Mouse (Mus musculus) hindbrain, embryonic 15.5 days (tissue): Measurements from ENCODE around the gene Ddx39. TPM values are rescaled to one million over a fixed set of nuclear protein-coding genes. Genes with fewer than 3 reads are reported as not detected.
A peak's percentile ranks its signal among the peaks of the same experiment; 100 is the strongest.

Experiments used
- ATAC-seq: fragments of 200-750 bp; cut with Nextera tagmentation; 2 replicates; pipeline ENCODE4 v1.8.0; 2017; ENCODE audit warnings: low read depth, moderate number of reproducible peaks, moderate TSS enrichment; ENCODE audit not compliant: low FRiP score
- H3K27ac ChIP-seq: fragments of 300-500 bp; sonication (generic); replicated peaks from 2 replicates; pipeline ENCODE4 v1.5.1; 2015; ENCODE audit warnings: mild to moderate bottlenecking, inconsistent platforms
- H3K27me3 ChIP-seq: fragments of 300-500 bp; sonication (generic); 2 replicates; pipeline ENCODE4 v1.6.1; 2015; ENCODE audit warnings: control low read depth, inconsistent platforms
- H3K36me3 ChIP-seq: fragments of 300-500 bp; sonication (generic); 2 replicates; pipeline ENCODE4 v1.6.1; 2015; ENCODE audit warnings: control low read depth, inconsistent platforms
- H3K4me1 ChIP-seq: fragments of 300-500 bp; sonication (generic); replicated peaks from 2 replicates; pipeline ENCODE4 v1.6.1; 2015; ENCODE audit warnings: control low read depth, inconsistent platforms
- H3K4me2 ChIP-seq: fragments of 300-500 bp; sonication (generic); 2 replicates; pipeline ENCODE4 v1.6.1; 2015; ENCODE audit warnings: moderate library complexity, mild to moderate bottlenecking, inconsistent platforms
- H3K4me3 ChIP-seq: fragments of 300-500 bp; sonication (generic); 2 replicates; pipeline ENCODE4 v1.5.1; 2015; ENCODE audit warnings: mild to moderate bottlenecking, inconsistent platforms
- H3K9ac ChIP-seq: fragments of 300-500 bp; sonication (generic); 2 replicates; pipeline ENCODE4 v1.6.1; 2015; ENCODE audit warnings: inconsistent platforms
- H3K9me3 ChIP-seq: fragments of 300-500 bp; sonication (generic); 2 replicates; pipeline ENCODE4 v1.6.1; 2016; ENCODE audit warnings: control low read depth, inconsistent platforms
- WGBS: fragments of 180-500 bp; shearing (Covaris S2); methylation state at CpG from one replicate; pipeline ENCODE4 v1.1.7; 2015; 5-methylcytosine and 5-hydroxymethylcytosine counted together
- polyA plus RNA-seq: library from polyadenylated mRNA; unstranded; fragments of >200 nt; fragmentation: Nextera tagmentation; extraction: Ambion mirVana; gene quantifications from 2 replicates; pipeline ENCODE4 v1.2.1, GENCODE M21; 2015

Ddx39 gene
- polyA plus RNA-seq, 1 experiment from 2014 or later, result 97.5 TPM

- Histone ChIP-seq H3K27me3 (no peaks in the 10 kb centered on the region), H3K27ac (no peak overlapping the region), H3K9ac (no peak overlapping the region), H3K4me1 (peaks cover 11% of the 10 kb centered on the region), H3K4me3 (no peak overlapping the region), H3K4me2 (no peak overlapping the region), H3K36me3 (no peaks in the 10 kb centered on the region), H3K9me3 (no peaks in the 10 kb centered on the region)
- no peak for ATAC-seq
- 83% methylated on average over 4 of the region's 4 CpGs for WGBS
Measured at GRCm38 (mm10) chr8:83703426-83703825, 11.6 kb upstream of the Ddx39 start.

- no peaks in the 10 kb centered on the region for H3K4me1 ChIP-seq
- no peak overlapping the region for H3K27ac ChIP-seq
- H3K4me3 ChIP-seq, result no peak overlapping the region
- H3K9me3 ChIP-seq, result no peaks in the 10 kb centered on the region
- WGBS, result 66% methylated on average over 5 of the region's 5 CpGs
- H3K27me3 ChIP-seq, result no peaks in the 10 kb centered on the region
- H3K4me2 ChIP-seq, result no peak overlapping the region
- H3K9ac ChIP-seq, result no peak overlapping the region
- no peaks in the 10 kb centered on the region for H3K36me3 ChIP-seq
- no peak for ATAC-seq
Measured at GRCm38 (mm10) chr8:83706411-83706810, 8.6 kb upstream of the Ddx39 start.

GRCm38 (mm10) chr8:83707554-83707953 is 7.4 kb upstream of the Ddx39 start:
- H3K4me2 ChIP-seq, result no peak overlapping the region

GRCm38 (mm10) chr8:83714676-83715030 is 324 bp upstream of the Ddx39 start:
- Histone ChIP-seq H3K9ac (no peak overlapping the region), H3K27ac (peak overlapping the region; percentile 71), H3K36me3 (peaks cover 4% of the 10 kb centered on the region; the same call in 1 of the 2 replicates), H3K4me3 (peak overlapping the region; percentile 80), H3K4me1 (peaks cover 18% of the 10 kb centered on the region), H3K27me3 (no peaks in the 10 kb centered on the region), H3K9me3 (no peaks in the 10 kb centered on the region), H3K4me2 (peak overlapping the region; percentile 54)
- no peak for ATAC-seq
- 16% methylated on average over 8 of the region's 8 CpGs for WGBS

More at GRCm38 (mm10) chr8:83707554-83707953, 7.4 kb upstream of the Ddx39 start:
- H3K9ac ChIP-seq, result no peak overlapping the region
- no peaks in the 10 kb centered on the region for H3K9me3 ChIP-seq
- H3K4me1 ChIP-seq, result no peaks in the 10 kb centered on the region
- 74% methylated on average over 8 of the region's 8 CpGs for WGBS
- no peaks in the 10 kb centered on the region for H3K36me3 ChIP-seq
- no peak overlapping the region for H3K27ac ChIP-seq
- ATAC-seq, result no peak
- no peaks in the 10 kb centered on the region for H3K27me3 ChIP-seq
- H3K4me3 ChIP-seq, result no peak overlapping the region

- WGBS, result under 1% methylated on average over 17 of the region's 17 CpGs
- Histone ChIP-seq H3K9me3 (no peaks in the 10 kb centered on the region), H3K4me2 (peak overlapping the region; percentile 89), H3K36me3 (peaks cover 15% of the 10 kb centered on the region), H3K4me3 (peak overlapping the region; percentile 80), H3K27ac (peak overlapping the region; percentile 94), H3K9ac (peak overlapping the region; percentile 75), H3K4me1 (peaks cover 18% of the 10 kb centered on the region), H3K27me3 (no peaks in the 10 kb centered on the region)
- no peak for ATAC-seq
Measured at GRCm38 (mm10) chr8:83715771-83716170, 794 bp downstream of the Ddx39 start.

- peaks cover 18% of the 10 kb centered on the region for H3K4me1 ChIP-seq
- no peaks in the 10 kb centered on the region for H3K27me3 ChIP-seq
- no peak overlapping the region for H3K9ac ChIP-seq
- H3K4me2 ChIP-seq, result peak overlapping the region; percentile 89
- H3K9me3 ChIP-seq, result no peaks in the 10 kb centered on the region
- no peak for ATAC-seq
- peak overlapping the region; percentile 80; the same call in 1 of the 2 replicates for H3K4me3 ChIP-seq
- 77% methylated on average over 2 of the region's 2 CpGs for WGBS
- no peak overlapping the region for H3K27ac ChIP-seq
- H3K36me3 ChIP-seq, result peaks cover 23% of the 10 kb centered on the region
Measured at GRCm38 (mm10) chr8:83716563-83716962, 1.6 kb downstream of the Ddx39 start.

DNA sequence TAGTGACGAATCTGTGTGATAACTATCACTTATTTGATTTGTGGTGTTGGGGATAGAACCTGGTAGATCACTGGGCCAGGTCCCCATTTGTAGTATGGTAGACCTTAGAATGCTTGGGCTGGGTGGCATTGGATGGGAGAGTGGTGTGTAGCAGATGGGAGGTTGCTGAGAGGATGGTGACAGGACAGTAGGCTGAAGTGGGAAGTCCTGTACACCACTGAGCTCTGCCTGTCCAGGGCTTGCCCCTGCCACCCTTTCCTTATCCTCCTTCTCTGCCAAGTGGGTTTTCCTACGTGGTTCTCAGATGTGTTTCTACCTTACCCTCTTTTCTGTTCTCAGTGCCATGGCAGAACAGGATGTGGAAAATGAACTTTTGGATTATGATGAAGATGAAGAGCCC is 4.1 kb downstream of the Ddx39 start:
- no peak overlapping the region for H3K4me3 ChIP-seq
- no peaks in the 10 kb centered on the region for H3K9me3 ChIP-seq
- no peak overlapping the region for H3K9ac ChIP-seq
- H3K36me3 ChIP-seq, result peaks cover 47% of the 10 kb centered on the region
- H3K27me3 ChIP-seq, result no peaks in the 10 kb centered on the region
- H3K4me2 ChIP-seq, result no peak overlapping the region
- H3K4me1 ChIP-seq, result peaks cover 18% of the 10 kb centered on the region
- 92% methylated on average over 2 of the region's 2 CpGs for whole genome bisulfite sequencing
- no peak for ATAC-seq
- H3K27ac ChIP-seq, result no peak overlapping the region

GRCm38 (mm10) chr8:83719693-83720092 is 4.7 kb downstream of the Ddx39 start:
- H3K4me2 ChIP-seq, result no peak overlapping the region
- peaks cover 50% of the 10 kb centered on the region for H3K36me3 ChIP-seq
- peaks cover 18% of the 10 kb centered on the region for H3K4me1 ChIP-seq
- H3K27me3 ChIP-seq, result no peaks in the 10 kb centered on the region
- no peak overlapping the region for H3K4me3 ChIP-seq
- no peaks in the 10 kb centered on the region for H3K9me3 ChIP-seq
- WGBS, result 91% methylated on average over 2 of the region's 2 CpGs
- H3K27ac ChIP-seq, result no peak overlapping the region
- no peak overlapping the region for H3K9ac ChIP-seq
- no peak for ATAC-seq

DNA sequence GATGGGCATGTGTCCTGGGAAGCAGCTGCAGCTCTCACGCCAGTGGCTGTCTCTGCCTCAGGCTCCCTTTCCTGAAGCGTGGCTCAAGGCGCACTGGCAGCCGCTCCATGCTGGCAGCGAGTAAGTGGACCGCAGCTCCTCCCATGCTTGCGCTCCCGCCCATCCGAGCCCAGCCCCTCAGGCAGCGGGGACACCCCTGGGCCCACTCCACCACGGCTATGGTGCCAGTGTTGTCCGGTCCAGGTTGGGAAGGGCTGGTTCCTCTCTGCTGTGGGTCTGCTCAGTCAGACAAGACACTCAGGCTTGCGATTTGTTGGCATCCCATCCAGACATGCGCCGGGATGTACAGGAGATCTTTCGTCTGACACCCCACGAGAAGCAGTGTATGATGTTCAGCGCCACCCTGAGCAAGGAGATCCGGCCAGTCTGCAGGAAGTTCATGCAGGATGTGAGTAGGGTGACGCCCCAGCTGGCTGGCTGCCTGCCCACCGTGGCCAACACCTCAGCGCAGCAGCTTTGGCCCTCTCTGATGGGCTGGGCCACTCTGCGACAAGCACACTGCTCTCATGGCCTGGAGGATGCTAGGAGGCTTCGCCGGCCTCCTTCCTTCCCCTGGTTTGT is 6.5 kb downstream of the Ddx39 start:
- ATAC-seq, result no peak
- 93% methylated on average over 25 of the region's 25 CpGs for WGBS
- H3K36me3 ChIP-seq, result peaks cover 64% of the 10 kb centered on the region
- no peak overlapping the region for H3K4me3 ChIP-seq
- H3K4me2 ChIP-seq, result no peak overlapping the region
- peaks cover 10% of the 10 kb centered on the region for H3K4me1 ChIP-seq
- no peaks in the 10 kb centered on the region for H3K9me3 ChIP-seq
- H3K27me3 ChIP-seq, result no peaks in the 10 kb centered on the region
- no peak overlapping the region for H3K9ac ChIP-seq
- H3K27ac ChIP-seq, result no peak overlapping the region

DNA sequence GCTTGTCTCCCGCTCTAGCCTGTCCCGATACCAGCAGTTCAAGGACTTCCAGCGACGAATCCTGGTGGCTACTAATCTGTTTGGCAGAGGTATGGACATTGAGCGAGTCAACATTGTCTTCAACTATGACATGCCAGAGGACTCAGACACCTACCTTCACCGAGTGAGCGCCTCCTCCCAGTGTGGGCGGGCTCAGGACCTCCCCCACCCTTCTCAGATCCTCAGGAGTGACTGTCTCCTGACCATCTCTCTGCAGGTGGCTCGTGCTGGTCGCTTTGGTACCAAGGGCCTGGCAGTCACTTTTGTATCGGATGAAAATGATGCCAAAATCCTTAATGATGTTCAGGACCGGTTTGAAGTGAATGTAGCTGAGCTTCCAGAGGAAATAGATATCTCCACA is 7.7 kb downstream of the Ddx39 start:
- no peak overlapping the region for H3K9ac ChIP-seq
- H3K27ac ChIP-seq, result no peak overlapping the region
- no peak overlapping the region for H3K4me2 ChIP-seq
- H3K36me3 ChIP-seq, result peaks cover 64% of the 10 kb centered on the region
- H3K9me3 ChIP-seq, result no peaks in the 10 kb centered on the region
- no peaks in the 10 kb centered on the region; the same call in 1 of the 2 replicates for H3K4me1 ChIP-seq
- H3K27me3 ChIP-seq, result no peaks in the 10 kb centered on the region
- no peak for ATAC-seq
- H3K4me3 ChIP-seq, result no peak overlapping the region
- WGBS, result 90% methylated on average over 12 of the region's 12 CpGs

DNA sequence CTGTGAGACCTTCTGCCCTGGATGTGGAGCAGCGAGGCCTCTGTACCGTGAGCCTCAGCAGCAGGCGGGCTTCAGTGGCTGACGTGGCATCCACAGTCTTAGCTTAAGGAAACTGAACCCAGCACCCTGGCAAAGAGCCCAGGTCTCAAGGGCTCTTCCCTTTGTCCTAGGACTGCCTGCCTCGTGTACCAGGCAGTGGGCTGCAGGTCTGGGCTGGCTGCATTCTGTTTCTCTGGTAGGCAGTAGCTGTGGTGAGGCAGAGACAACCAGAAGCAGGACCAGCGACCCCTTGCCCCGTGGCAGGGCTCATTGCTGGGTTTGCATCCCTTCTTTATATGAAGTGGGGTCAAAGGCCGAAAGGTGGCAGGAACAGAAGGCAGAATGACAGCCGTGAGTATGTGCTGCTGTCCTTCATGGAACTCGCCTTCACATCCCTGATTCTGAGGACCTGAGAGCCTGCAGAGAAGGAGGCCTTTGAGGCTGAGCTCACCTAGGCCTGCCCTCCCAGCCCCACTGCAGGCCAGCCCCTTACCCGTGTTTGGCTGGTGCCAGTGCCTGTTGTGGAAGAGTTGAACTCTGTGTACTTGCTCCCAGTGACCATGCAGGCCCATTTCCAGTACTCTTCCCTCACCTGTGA is 8.6 kb downstream of the Ddx39 start:
- peaks cover 64% of the 10 kb centered on the region for H3K36me3 ChIP-seq
- H3K4me2 ChIP-seq, result no peak overlapping the region
- WGBS, result 84% methylated on average over 11 of the region's 11 CpGs

DNA sequence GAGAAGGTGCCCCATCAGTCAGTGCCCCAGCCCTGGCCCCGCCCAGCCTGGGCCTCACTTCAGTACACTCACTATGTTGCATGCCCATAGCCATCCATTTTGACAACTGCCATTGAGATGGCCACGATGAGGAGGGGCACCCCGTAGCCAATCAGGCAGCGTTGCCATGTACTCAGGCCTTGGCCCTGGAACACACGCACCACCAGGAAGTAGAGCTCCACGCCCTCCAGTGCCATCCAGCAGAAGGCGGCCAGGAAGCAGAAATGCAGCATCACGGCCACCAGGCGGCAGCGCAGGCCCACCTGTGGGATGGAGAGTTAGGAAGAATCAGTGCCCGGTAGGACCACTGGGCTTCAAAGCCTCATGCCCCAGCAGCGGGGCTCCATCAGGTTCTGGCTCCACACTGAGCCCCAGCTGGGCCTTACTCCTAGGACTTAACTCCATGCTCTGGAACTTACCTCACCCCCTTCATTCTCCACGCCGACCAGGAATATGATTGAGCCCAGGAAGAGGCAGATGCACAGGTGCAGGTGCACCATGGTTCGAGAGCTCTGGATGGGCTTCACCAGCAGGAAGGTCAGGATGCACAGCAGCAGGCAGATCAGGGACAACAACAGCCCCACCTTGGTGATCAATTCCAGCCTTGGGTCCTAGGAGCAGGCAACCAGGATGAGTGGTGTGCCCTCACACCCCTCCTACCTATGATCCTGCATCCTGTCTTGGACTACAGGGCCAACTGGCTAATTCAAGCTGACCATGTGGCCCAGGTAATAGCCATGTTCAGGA is 9.9 kb downstream of the Ddx39 start:
- H3K4me3 ChIP-seq, result no peak overlapping the region
- H3K27me3 ChIP-seq, result no peaks in the 10 kb centered on the region
- no peak overlapping the region for H3K9ac ChIP-seq
- no peak overlapping the region for H3K4me2 ChIP-seq
- H3K36me3 ChIP-seq, result peaks cover 58% of the 10 kb centered on the region
- H3K4me1 ChIP-seq, result no peaks in the 10 kb centered on the region
- ATAC-seq, result peak; percentile 54; the same call in 1 of the 2 replicates
- WGBS, result 49% methylated on average over 15 of the region's 15 CpGs
- H3K9me3 ChIP-seq, result no peaks in the 10 kb centered on the region
- no peak overlapping the region for H3K27ac ChIP-seq

More for the DNA sequence above, 8.6 kb downstream of the Ddx39 start:
- Histone ChIP-seq H3K4me1 (no peaks in the 10 kb centered on the region; the same call in 1 of the 2 replicates), H3K27me3 (no peaks in the 10 kb centered on the region), H3K27ac (no peak overlapping the region), H3K9me3 (no peaks in the 10 kb centered on the region), H3K9ac (no peak overlapping the region), H3K4me3 (no peak overlapping the region)
- no peak for ATAC-seq
